Mouse (Mus musculus): ENCODE measurements at regions not wholly inside any gene's neighbourhood (a gene's known extent, or its start where the extent isn't known, plus 50 kb on each side); places are given as distances from the start of the nearest gene placed in this dataset.

- TF ChIP-seq CTCF (IDR thresholded peaks at IDR 0.05; ENCODE audit: insufficient read depth, low read depth, low read length): no peak
- TF ChIP-seq POLR2A (IDR thresholded peaks at IDR 0.05; ENCODE audit: insufficient read depth, low read depth, low read length): no peak
These were observed 402.8 kb upstream of the Nr2f1 start for GRCm38 (mm10) chr13:78602211-78602860.

All from olfactory bulb, adult 2 months (tissue).